Mouse (Mus musculus) gastrocnemius, postnatal 36 days (tissue): ENCODE results near the gene Kpna3. TPM values are rescaled to one million over a fixed set of nuclear protein-coding genes. Genes with fewer than 3 reads are reported as not detected.
"Not testable (repeated sequence)": the region's sequence is repeated elsewhere in the genome, so short reads cannot be mapped to it uniquely, and the experiment has no call there.

ENCODE experiments used
- DNase-seq, 2 experiments: peaks; one replicate each; pipeline ENCODE4 v3.0.0; 2022
- intact Hi-C: fragments of 180-260 bp; cut with DNase I; formaldehyde crosslinking; loops from one replicate; pipeline ENCODE4 v1.15.1; 2025
- total RNA-seq, 2 experiments: library from RNA; stranded (reverse); gene quantifications; 2 replicates each; pipeline ENCODE4 v1.2.3; 2021

Gene Kpna3
- total RNA-seq, 2 experiments from 2014 or later = 91.9 to 102 TPM

GRCm38 (mm10) chr14:61327618-61328450, 111.8 kb downstream of the Kpna3 start:
- peak; percentile 52 to 69 for DNase-seq
- intact Hi-C loops = no loop called here

GRCm38 (mm10) chr14:61327007-61327406, 112.7 kb downstream of the Kpna3 start:
- intact Hi-C loops, DNase-seq: not testable (repeated sequence)

GRCm38 (mm10) chr14:61322740-61323139, 116.9 kb downstream of the Kpna3 start:
- no peak for DNase-seq
- intact Hi-C loops = no loop called here

GRCm38 (mm10) chr14:61321200-61321599, 118.5 kb downstream of the Kpna3 start:
- intact Hi-C loops = no loop called here

GRCm38 (mm10) chr14:61320765-61321164, 118.9 kb downstream of the Kpna3 start:
- intact Hi-C loops = no loop called here
- DNase-seq = no peak

More at GRCm38 (mm10) chr14:61321200-61321599, 118.5 kb downstream of the Kpna3 start:
- DNase-seq = no peak

- intact Hi-C loops = no loop called here
- DNase-seq = peak in 1 of 2 experiments; percentile 25
These were observed 122.8 kb downstream of the Kpna3 start for GRCm38 (mm10) chr14:61316861-61317260.

Other genes with a start within 250 kb of the Kpna3 start
- gene Sgcg, start 181.4 kb downstream of the Kpna3 start, total RNA-seq = 100 to 1,000 TPM; 107 to 128 TPM
- under 1 TPM; 0.22 to 0.28 TPM for gene Arl11, start 130.1 kb downstream of the Kpna3 start, total RNA-seq
- 1 to 10 TPM in 1 of 2 experiments, under 1 TPM in 1; 0.62 to 1.0 TPM for gene Ebpl, start 79.4 kb downstream of the Kpna3 start, total RNA-seq
- gene Spryd7, start 117.0 kb upstream of the Kpna3 start, total RNA-seq = 10 to 100 TPM; 39.5 to 43.5 TPM
- gene Trim13, start 158.4 kb upstream of the Kpna3 start, total RNA-seq = 1 to 10 TPM; 5.3 to 7.4 TPM
- under 1 TPM in 1 of 2 experiments, not detected in 1; 0.12 TPM for gene Kcnrg, start 167.6 kb upstream of the Kpna3 start, total RNA-seq